8 mouse cellular contexts compared by ENCODE assay signal in the genomic region with DNA sequence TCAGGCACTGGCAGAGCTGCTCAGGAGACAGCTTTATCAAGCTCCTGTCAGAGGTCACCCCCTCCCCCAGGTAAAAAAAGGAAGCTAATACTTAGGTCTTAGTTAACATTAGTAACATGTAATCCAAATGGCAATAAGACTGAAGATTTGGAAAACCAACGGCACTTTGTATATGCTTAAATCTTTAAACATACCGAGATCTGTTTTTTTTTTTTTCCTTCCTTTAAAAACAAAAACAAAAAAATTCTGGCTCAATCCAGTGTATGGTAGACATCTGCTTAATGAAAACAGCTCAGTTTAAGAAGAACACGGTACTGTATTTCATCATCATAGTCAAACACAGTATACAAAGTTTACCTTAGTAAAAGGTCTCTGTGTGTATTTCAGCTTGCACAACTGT. TPM values are rescaled to one million over a fixed set of nuclear protein-coding genes. Genes with fewer than 3 reads are reported as not detected.
DNase-seq lines count a peak whose midpoint lies in the region; ATAC-seq and TF ChIP-seq lines count a peak whose summit lies in the region.

TSS of gene Cacnb2 (plus strand) at position 301 of the 400 bp plus-strand sequence.

- peak within 1 kb of the TSS; percentile 58 for H3K4me3 ChIP-seq in limb, embryonic 15.5 days

- TF ChIP-seq POLR2A in brain, embryonic 14.5 days (IDR thresholded peaks at IDR 0.05; ENCODE audit: borderline replicate concordance, extremely low read depth, insufficient read depth, insufficient read length, poor library complexity, severe bottlenecking), result no peak

- peak within 1 kb of the TSS; percentile 56 for H3K9ac ChIP-seq in limb, embryonic 15.5 days

- H3K36me3 ChIP-seq in limb, embryonic 15.5 days, result no peaks in the 10 kb centered on the region

- H3K27ac ChIP-seq in limb, embryonic 15.5 days, result peak within 1 kb of the TSS; percentile 44; the same call in 1 of the 2 replicates

- intact Hi-C loops in heart, postnatal 36 days (cut with DNase I), result no loop called here

- 54% methylated on average over 3 of the region's 3 CpGs for WGBS in limb, embryonic 15.5 days

- no peak for DNase-seq in layer of hippocampus, adult 18-20 months (ENCODE audit: low spot score in 2 of 2)
- DNase-seq in layer of hippocampus, adult 9-11 months, result no peak
- DNase-seq in brain, embryonic 14.5 days (ENCODE audit: low read depth), result no peak
- no peak for DNase-seq in heart, postnatal 36 days
- DNase-seq in right cerebral cortex, postnatal 4 days, result no peak
- no peak for DNase-seq in kidney, adult 11 months
- no peak for DNase-seq in lung, postnatal 36 days

- H3K4me1 ChIP-seq in limb, embryonic 15.5 days, result peaks cover 10% of the 10 kb centered on the region; the same call in 1 of the 2 replicates

- H3K9me3 ChIP-seq in limb, embryonic 15.5 days, result no peaks in the 10 kb centered on the region

- H3K27me3 ChIP-seq in limb, embryonic 15.5 days, result peaks cover 3% of the 10 kb centered on the region; the same call in 1 of the 2 replicates

- ATAC-seq in limb, embryonic 15.5 days (ENCODE audit: insufficient number of reproducible peaks, low FRiP score, low TSS enrichment, low read depth), result no peak

- peak within 1 kb of the TSS; percentile 92 for H3K4me2 ChIP-seq in limb, embryonic 15.5 days

- TF ChIP-seq CTCF in brain, embryonic 14.5 days (IDR thresholded peaks at IDR 0.05; ENCODE audit: borderline replicate concordance, extremely low read depth, insufficient read depth, insufficient read length), result no peak

RNA-seq across cellular contexts. Expression of gene Cacnb2, which starts in this region (rescaled TPM):
- total RNA-seq in layer of hippocampus, adult 18-20 months (2021), result 10 to 100 TPM; 78.8 to 87.0 TPM
- polyA plus RNA-seq in brain, embryonic 14.5 days (2012; rRNA removed), result 8.0 and 12.5 TPM in 2 replicates
- 10 to 100 TPM; 55.3 to 84.1 TPM for total RNA-seq in heart, postnatal 36 days (2021)
- polyA plus RNA-seq in limb, embryonic 15.5 days (2015; fragmentation: Nextera tagmentation; extraction: Ambion mirVana), result 2.5 and 2.8 TPM in 2 replicates
